Comparison of ENCODE assay signal across 16 mouse cellular contexts in the genomic region with DNA sequence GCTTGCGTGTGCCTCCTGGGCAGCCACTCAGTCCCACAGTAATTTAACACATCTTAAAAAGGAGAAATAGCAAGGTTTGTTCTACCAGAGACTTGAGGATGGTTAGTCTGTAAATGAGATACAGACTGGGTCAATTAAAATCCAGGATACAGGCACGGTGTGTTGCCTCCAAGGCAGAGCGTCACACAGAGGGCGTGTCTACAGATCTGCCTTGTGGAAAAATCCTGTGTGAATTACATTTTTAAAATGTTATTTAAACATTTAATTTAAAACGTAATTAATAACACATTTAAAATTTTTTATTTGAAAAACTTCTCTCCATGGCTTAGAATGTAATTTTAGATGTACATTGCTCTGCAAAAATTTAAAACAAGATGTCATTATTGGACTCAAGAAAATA.
"Had no signal": no experiment of that assay in that cellular context is flagged by ENCODE, and none has a peak within 500 bp of the region (broad histone marks: within the 10 kb centered on the region; RNA-seq: fewer than 3 reads in every experiment).

No protein-coding gene starts in this region.

- H3K27me3 ChIP-seq: megakaryocyte, embryonic 14.5 days; midbrain, embryonic 12.5 days; neural tube, embryonic 12.5 days; stomach, embryonic 15.5 days had no signal

- DNase-seq: lung, adult 18-20 months; lung, embryonic 14.5 days; lung, postnatal 14 days; lung, postnatal 36 days; midbrain, embryonic 14.5 days; right cerebral cortex, postnatal 14 days; thymus, adult 2 months; thymus, postnatal 25 days; thymus, postnatal 4 days had no signal

- H3K36me3 ChIP-seq: stomach, embryonic 15.5 days had no signal

- H3K27ac ChIP-seq: macrophage; midbrain, embryonic 12.5 days; neural tube, embryonic 12.5 days; stomach, embryonic 15.5 days; stomach, postnatal 0 days had no signal

- H3K9ac ChIP-seq: lung, embryonic 14.5 days; midbrain, embryonic 12.5 days; neural tube, embryonic 12.5 days; stomach, embryonic 15.5 days had no signal

- H3K9me3 ChIP-seq: megakaryocyte, embryonic 14.5 days; midbrain, embryonic 12.5 days; neural tube, embryonic 12.5 days; stomach, embryonic 15.5 days had no signal

- H3K4me3 ChIP-seq: megakaryocyte, embryonic 14.5 days; midbrain, embryonic 12.5 days; neural tube, embryonic 12.5 days; stomach, embryonic 15.5 days had no signal

- ATAC-seq: midbrain, embryonic 16.5 days had no signal

- H3K4me2 ChIP-seq: lung, embryonic 14.5 days; midbrain, embryonic 12.5 days; neural tube, embryonic 12.5 days; stomach, embryonic 15.5 days had no signal
